Mouse (Mus musculus) neural tube, embryonic 14.5 days (tissue): ENCODE data around the gene Srgap1. TPM values are rescaled to one million over a fixed set of nuclear protein-coding genes. Genes with fewer than 3 reads are reported as not detected.
A peak's percentile ranks its signal among the peaks of the same experiment; 100 is the strongest.

Experiments
- ATAC-seq: fragments of 200-750 bp; cut with Nextera tagmentation; 2 replicates; pipeline ENCODE4 v1.8.0; 2017; ENCODE audit warnings: low read depth, mild to moderate bottlenecking, moderate TSS enrichment, moderate library complexity
- H3K27ac ChIP-seq: fragments of 300-500 bp; sonication (generic); 2 replicates; pipeline ENCODE4 v1.5.1; 2014; ENCODE audit warnings: low read depth, mild to moderate bottlenecking, control low read depth, low read length, moderate library complexity, mixed read lengths
- H3K27me3 ChIP-seq: fragments of 300-500 bp; sonication (generic); 2 replicates; pipeline ENCODE4 v1.6.1; 2014; ENCODE audit warnings: low read length; ENCODE audit not compliant: control insufficient read depth, insufficient read depth
- H3K36me3 ChIP-seq: fragments of 300-500 bp; sonication (generic); 2 replicates; pipeline ENCODE4 v1.6.1; 2014; ENCODE audit warnings: low read length, mixed read lengths; ENCODE audit not compliant: control insufficient read depth, insufficient read depth
- H3K4me1 ChIP-seq: fragments of 300-500 bp; sonication (generic); 2 replicates; pipeline ENCODE4 v1.6.1; 2014; ENCODE audit warnings: low read length; ENCODE audit not compliant: control insufficient read depth, insufficient read depth
- H3K4me2 ChIP-seq: fragments of 300-500 bp; sonication (generic); 2 replicates; pipeline ENCODE4 v1.6.1; 2014; ENCODE audit warnings: mild to moderate bottlenecking, low read depth, low read length, control low read depth
- H3K4me3 ChIP-seq: fragments of 300-500 bp; sonication (generic); 2 replicates; pipeline ENCODE4 v1.5.1; 2014; ENCODE audit warnings: low read depth, low read length, control low read depth, mixed read lengths
- H3K9ac ChIP-seq: fragments of 300-500 bp; sonication (generic); replicated peaks from 2 replicates; pipeline ENCODE4 v1.6.1; 2014; ENCODE audit warnings: low read depth, mild to moderate bottlenecking, control low read depth, low read length, mixed read lengths
- H3K9me3 ChIP-seq: fragments of 300-500 bp; sonication (generic); 2 replicates; pipeline ENCODE4 v1.6.1; 2016; ENCODE audit warnings: low read length; ENCODE audit not compliant: control insufficient read depth
- WGBS: fragments of 180-500 bp; shearing (Covaris S2); extraction: QIAGEN DNeasy Blood & Tissue Kit; methylation state at CpG from one replicate; pipeline ENCODE4 v1.1.7; 2014; 5-methylcytosine and 5-hydroxymethylcytosine counted together
- polyA plus RNA-seq: library from polyadenylated mRNA; unstranded; fragments of >200 nt; fragmentation: Nextera tagmentation; extraction: Ambion mirVana; gene quantifications from 2 replicates; pipeline ENCODE4 v1.2.1, GENCODE M21; 2014

The Srgap1 gene
- polyA plus RNA-seq, 1 experiment from 2014 or later: 32.8 TPM

DNA sequence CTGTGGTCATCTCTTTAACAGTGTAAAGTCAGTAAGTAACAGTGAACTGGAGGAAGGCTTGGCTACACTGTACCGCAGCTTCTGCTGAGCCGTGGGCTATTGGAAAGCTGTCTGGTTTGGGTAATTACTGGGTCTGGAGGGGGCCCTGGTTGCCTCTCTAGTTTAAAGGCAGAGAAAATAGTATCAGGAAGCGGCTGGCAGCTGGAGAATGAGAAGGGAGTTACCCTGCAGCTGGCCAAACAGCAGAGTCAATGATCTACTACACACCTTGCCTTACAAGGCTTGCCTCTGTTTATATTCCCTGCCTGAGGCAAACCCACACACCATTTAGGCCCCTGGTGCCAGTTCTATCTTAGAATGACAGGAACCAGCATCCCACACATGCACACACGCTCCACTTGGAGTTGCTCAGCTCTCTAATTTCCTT is 174.0 kb downstream of the Srgap1 start:
- Histone ChIP-seq H3K27ac (0 out of 2 replicates have a peak overlapping the region, but pooled peaks have one; percentile 29), H3K4me1 (0 out of 2 replicates have a peak, but pooled peaks cover 15% of the 10 kb centered on the region), H3K9ac (no peak overlapping the region), H3K9me3 (no peaks in the 10 kb centered on the region), H3K27me3 (no peaks in the 10 kb centered on the region), H3K4me2 (no peak overlapping the region), H3K36me3 (peaks cover 7% of the 10 kb centered on the region; the same call in 1 of the 2 replicates), H3K4me3 (no peak overlapping the region)
- 36% methylated on average over 4 of the region's 4 CpGs for WGBS
- ATAC-seq: no peak

DNA sequence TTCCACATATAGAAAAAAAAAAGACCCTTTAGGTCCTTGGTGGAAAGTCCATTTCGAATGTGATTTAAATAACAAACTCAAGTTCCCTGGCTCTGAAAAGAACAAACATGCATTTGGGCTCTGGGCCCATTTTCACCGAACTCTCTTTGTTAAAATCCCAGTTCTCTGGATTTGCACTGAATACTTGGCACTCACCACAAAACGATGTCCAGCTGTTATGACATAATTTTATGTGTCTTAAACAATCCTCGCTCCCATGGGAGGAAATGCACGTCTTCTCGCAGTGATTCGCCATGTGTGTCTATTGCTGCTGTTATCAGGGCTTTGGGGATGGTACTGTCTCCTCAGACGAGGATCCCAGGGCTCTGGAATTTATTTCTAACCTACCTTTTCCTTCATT is 177.2 kb downstream of the Srgap1 start:
- Histone ChIP-seq H3K9me3 (no peaks in the 10 kb centered on the region), H3K9ac (no peak overlapping the region), H3K36me3 (peaks cover 7% of the 10 kb centered on the region; the same call in 1 of the 2 replicates), H3K4me3 (no peak overlapping the region), H3K4me1 (peaks cover 15% of the 10 kb centered on the region; the same call in 1 of the 2 replicates), H3K27me3 (no peaks in the 10 kb centered on the region), H3K4me2 (no peak overlapping the region), H3K27ac (no peak overlapping the region)
- WGBS: 61% methylated on average over 8 of the region's 8 CpGs
- no peak for ATAC-seq

DNA sequence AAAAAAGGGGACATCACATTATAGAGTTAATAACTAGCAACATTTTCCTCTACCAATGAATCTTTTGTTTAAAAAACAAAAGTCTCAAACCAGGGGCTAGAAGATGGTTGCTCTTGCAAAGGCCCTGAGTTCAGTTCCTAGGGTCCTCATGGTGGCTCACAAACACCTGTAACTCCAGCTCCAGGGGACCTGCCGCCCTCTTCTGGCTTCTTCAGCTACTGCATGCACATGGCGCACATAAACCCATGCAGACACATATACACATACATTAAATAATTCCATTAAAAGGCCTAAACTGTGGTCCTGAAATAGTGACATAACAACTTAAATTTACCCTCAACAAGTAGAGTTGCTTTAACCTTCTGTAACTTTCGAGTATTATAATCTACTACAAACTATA is 178.9 kb downstream of the Srgap1 start:
- 97% methylated on average over 3 of the region's 3 CpGs for WGBS

DNA sequence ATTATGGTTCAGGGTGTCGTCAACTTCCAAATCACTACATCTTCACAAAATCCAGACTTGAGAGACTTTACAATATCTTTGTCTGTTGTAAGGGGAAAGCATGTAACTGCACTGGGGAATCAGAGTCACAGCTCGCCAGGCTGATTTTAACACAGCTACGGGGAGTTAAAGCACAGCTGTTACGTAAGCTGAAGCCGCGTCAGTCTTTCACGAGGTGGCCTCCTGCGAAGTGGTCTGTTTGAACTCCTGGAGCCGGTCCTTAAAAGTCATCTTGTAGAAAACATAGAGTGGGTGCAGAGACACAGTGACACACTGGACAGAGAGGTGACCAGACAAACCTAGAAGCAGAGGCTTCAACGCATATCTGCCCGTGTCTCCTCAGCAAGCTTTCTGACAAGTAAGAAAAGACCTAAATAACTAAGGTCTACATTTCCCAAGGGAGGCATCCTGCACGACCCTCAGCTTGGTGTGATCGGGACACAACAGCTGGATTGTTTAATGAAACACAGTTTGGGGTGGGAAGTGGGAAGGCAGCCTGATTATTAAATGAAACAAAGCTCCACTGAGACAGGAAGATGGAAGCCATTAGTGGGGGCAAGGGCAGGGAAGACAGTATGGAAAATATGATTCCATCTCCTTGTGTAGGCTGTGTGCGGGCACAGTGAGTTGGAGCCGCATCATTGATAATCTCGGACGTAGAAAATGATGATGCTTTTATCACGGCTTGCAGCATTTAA is 181.4 kb downstream of the Srgap1 start:
- Histone ChIP-seq H3K4me2 (no peak overlapping the region), H3K27ac (no peak overlapping the region), H3K36me3 (peaks cover 7% of the 10 kb centered on the region; the same call in 1 of the 2 replicates), H3K27me3 (no peaks in the 10 kb centered on the region), H3K9ac (no peak overlapping the region), H3K4me3 (no peak overlapping the region), H3K4me1 (peaks cover 6% of the 10 kb centered on the region; the same call in 1 of the 2 replicates), H3K9me3 (no peaks in the 10 kb centered on the region)
- peak; percentile 34; the same call in 1 of the 2 replicates for ATAC-seq
- WGBS: 48% methylated on average over 18 of the region's 18 CpGs

More for the DNA sequence above, 178.9 kb downstream of the Srgap1 start:
- ATAC-seq: no peak
- no peak overlapping the region for H3K4me3 ChIP-seq
- H3K9me3 ChIP-seq: no peaks in the 10 kb centered on the region
- no peak overlapping the region for H3K9ac ChIP-seq
- peaks cover 8% of the 10 kb centered on the region; the same call in 1 of the 2 replicates for H3K4me1 ChIP-seq
- H3K36me3 ChIP-seq: peaks cover 7% of the 10 kb centered on the region; the same call in 1 of the 2 replicates
- no peaks in the 10 kb centered on the region for H3K27me3 ChIP-seq
- H3K27ac ChIP-seq: no peak overlapping the region
- H3K4me2 ChIP-seq: no peak overlapping the region

DNA sequence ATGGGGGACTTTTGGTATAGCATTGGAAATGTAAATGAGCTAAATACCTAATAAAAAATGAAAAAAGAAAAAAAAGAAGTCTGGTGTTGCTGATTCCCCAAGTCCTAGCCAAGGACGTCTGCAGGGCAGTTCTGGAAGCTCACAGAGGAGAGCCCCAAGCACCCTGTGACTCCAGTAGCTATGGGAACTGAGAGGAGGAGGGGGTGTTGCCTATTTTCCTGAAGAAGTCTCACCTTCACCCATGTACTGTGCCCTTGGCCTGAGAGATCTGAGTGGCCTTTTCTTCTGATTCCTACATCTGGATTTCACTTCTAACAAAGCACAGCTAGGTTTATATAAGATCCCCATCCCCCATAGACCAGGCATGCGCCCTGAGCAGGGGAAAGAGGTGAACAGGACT is 186.2 kb downstream of the Srgap1 start:
- Histone ChIP-seq H3K4me1 (peaks cover 14% of the 10 kb centered on the region; the same call in 1 of the 2 replicates), H3K9me3 (no peaks in the 10 kb centered on the region), H3K4me2 (no peak overlapping the region), H3K36me3 (no peaks in the 10 kb centered on the region), H3K9ac (no peak overlapping the region), H3K4me3 (no peak overlapping the region), H3K27ac (no peak overlapping the region), H3K27me3 (no peaks in the 10 kb centered on the region)
- WGBS: 66% methylated on average over 2 of the region's 2 CpGs
- ATAC-seq: no peak

DNA sequence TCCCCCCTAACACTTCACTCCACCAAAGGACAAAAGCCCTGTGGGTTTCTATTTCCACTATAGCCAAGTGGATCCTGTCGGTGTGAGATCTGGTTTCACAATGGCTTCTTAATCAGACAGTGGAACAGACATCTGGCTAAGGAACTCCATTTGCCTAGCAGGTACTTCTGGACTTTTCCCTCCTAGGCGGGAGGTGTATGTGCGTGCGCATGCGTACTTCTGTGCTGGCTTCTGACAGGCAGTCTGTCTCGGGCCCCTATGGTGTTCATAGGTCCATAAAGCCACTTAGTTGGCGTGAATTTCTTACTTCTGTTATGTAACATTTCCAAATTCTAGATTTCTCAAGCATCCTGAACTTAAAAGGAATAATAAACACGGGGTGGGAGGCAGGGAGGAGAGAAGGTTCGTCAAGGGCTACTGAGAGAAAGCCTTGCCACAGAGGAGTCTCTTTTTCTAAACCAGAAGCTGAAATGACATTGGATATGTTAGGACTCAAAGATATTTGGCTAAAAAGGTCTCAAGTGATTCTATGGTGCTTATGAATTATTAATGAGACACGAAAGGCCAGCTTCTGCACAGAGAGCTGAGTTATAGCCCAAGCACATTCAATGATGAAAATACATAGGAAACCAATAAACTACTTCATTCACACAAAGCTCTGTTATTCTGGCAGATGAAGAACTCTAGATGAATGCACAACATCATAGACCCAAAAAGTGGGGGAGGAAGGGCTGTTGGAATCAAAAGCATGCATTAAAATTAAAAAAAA is 187.1 kb downstream of the Srgap1 start:
- H3K27me3 ChIP-seq: no peaks in the 10 kb centered on the region
- no peak overlapping the region for H3K27ac ChIP-seq
- peaks cover 14% of the 10 kb centered on the region; the same call in 1 of the 2 replicates for H3K4me1 ChIP-seq
- no peak overlapping the region for H3K9ac ChIP-seq
- H3K4me3 ChIP-seq: no peak overlapping the region
- 63% methylated on average over 10 of the region's 10 CpGs for WGBS
- H3K4me2 ChIP-seq: no peak overlapping the region
- H3K36me3 ChIP-seq: no peaks in the 10 kb centered on the region
- ATAC-seq: peak; percentile 31; the same call in 1 of the 2 replicates
- no peaks in the 10 kb centered on the region for H3K9me3 ChIP-seq

DNA sequence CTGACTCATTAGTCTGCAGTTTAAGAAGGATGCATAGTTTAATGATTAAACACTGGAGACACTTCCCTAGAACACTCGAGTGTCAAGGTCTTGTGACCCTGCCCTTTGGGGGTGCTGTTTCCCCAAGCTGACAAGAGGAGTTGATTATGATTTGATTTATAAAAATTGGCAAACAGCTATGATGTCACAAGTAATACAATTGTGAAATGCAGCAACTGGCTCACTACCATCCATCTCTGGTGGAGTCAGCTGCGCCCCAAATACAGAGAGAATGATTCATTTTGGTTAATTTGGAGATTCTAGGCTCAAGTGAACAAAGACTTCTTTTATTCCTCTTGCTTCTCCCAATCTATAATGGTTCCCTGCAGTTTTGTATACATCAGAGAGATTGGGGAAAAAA is 188.2 kb downstream of the Srgap1 start:
- Histone ChIP-seq H3K4me2 (no peak overlapping the region), H3K9ac (no peak overlapping the region), H3K9me3 (no peaks in the 10 kb centered on the region), H3K4me3 (no peak overlapping the region), H3K27ac (no peak overlapping the region), H3K4me1 (peaks cover 14% of the 10 kb centered on the region; the same call in 1 of the 2 replicates), H3K36me3 (no peaks in the 10 kb centered on the region), H3K27me3 (no peaks in the 10 kb centered on the region)
- ATAC-seq: no peak
- 66% methylated on average over 2 of the region's 2 CpGs for WGBS

DNA sequence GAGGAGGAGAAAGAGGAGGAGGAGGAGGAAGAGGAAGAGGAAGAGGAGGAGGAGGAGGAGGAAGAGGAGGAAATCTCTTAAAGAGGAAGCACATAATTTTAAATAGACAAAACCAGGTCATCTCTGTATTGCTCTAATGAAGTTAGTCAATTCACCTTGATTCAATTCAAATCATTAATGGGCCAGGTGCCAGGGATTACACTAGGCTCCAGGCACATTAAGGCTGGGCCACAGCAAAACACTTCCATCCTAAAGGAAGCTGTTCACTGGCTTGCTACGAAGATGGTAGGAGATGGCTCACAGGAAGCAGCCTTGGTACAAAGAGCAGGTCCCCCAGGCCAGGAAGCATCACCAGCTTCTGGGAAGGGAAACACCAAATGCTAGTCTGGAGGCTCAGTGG is 189.0 kb downstream of the Srgap1 start:
- H3K36me3 ChIP-seq: no peaks in the 10 kb centered on the region
- peaks cover 14% of the 10 kb centered on the region; the same call in 1 of the 2 replicates for H3K4me1 ChIP-seq
- H3K27ac ChIP-seq: no peak overlapping the region
- H3K4me3 ChIP-seq: no peak overlapping the region
- H3K27me3 ChIP-seq: no peaks in the 10 kb centered on the region
- H3K9ac ChIP-seq: no peak overlapping the region
- no peak for ATAC-seq
- WGBS: 83% methylated on average over 1 of the region's 1 CpGs
- no peak overlapping the region for H3K4me2 ChIP-seq
- H3K9me3 ChIP-seq: no peaks in the 10 kb centered on the region
